Mouse (Mus musculus) liver, postnatal 0 days (tissue): Measurements from ENCODE around the gene Eme2. TPM values are rescaled to one million over a fixed set of nuclear protein-coding genes. Genes with fewer than 3 reads are reported as not detected.

Source experiments
- ATAC-seq: fragments of 200-750 bp; cut with Nextera tagmentation; 2 replicates; pipeline ENCODE4 v1.8.0; 2017; ENCODE audit warnings: mild to moderate bottlenecking, moderate library complexity
- DNase-seq: peaks from one replicate; pipeline ENCODE4 v3.0.0-alpha.2; 2016
- H3K27ac ChIP-seq: fragments of 300-500 bp; sonication (generic); 2 replicates; pipeline ENCODE4 v1.5.1; 2014; ENCODE audit warnings: antibody characterized with exemption, moderate library complexity, mild to moderate bottlenecking, low read depth
- H3K27me3 ChIP-seq: fragments of 300-500 bp; sonication (generic); 2 replicates; pipeline ENCODE4 v1.6.1; 2014; ENCODE audit warnings: low read length, control low read depth, mixed read lengths; ENCODE audit not compliant: insufficient read depth
- H3K36me3 ChIP-seq: fragments of 300-500 bp; sonication (generic); replicated peaks from 2 replicates; pipeline ENCODE4 v1.6.1; 2014; ENCODE audit warnings: mild to moderate bottlenecking, control low read depth, low read length, moderate library complexity, mixed read lengths; ENCODE audit not compliant: insufficient read depth
- H3K4me1 ChIP-seq: fragments of 300-500 bp; sonication (generic); 2 replicates; pipeline ENCODE4 v1.6.1; 2014; ENCODE audit warnings: antibody characterized with exemption, mild to moderate bottlenecking, control low read depth; ENCODE audit not compliant: insufficient read depth
- H3K4me2 ChIP-seq: fragments of 300-500 bp; sonication (generic); 2 replicates; pipeline ENCODE4 v1.6.1; 2014; ENCODE audit warnings: low read depth, mild to moderate bottlenecking, low read length, moderate library complexity, mixed read lengths
- H3K4me3 ChIP-seq: fragments of 300-500 bp; sonication (generic); 2 replicates; pipeline ENCODE4 v1.5.1; 2014; ENCODE audit warnings: low read depth, low read length
- H3K9ac ChIP-seq: fragments of 300-500 bp; sonication (generic); replicated peaks from 2 replicates; pipeline ENCODE4 v1.6.1; 2014; ENCODE audit warnings: mild to moderate bottlenecking, moderate library complexity
- H3K9me3 ChIP-seq: fragments of 300-500 bp; sonication (generic); 2 replicates; pipeline ENCODE4 v1.6.1; 2016; ENCODE audit warnings: mild to moderate bottlenecking, control low read depth, low read length, mixed read lengths
- CTCF ChIP-seq: sonication (generic); IDR thresholded peaks from 2 replicates; pipeline ENCODE4 v1.5.1; 2016; ENCODE audit warnings: antibody characterized with exemption, low read depth
- EP300 ChIP-seq: IDR thresholded peaks from 2 replicates; pipeline ENCODE4 v1.6.1; 2016; ENCODE audit warnings: antibody characterized with exemption, low read depth, mild to moderate bottlenecking
- WGBS: fragments of 180-500 bp; shearing (Covaris S2); extraction: QIAGEN DNeasy Blood & Tissue Kit; methylation state at CpG from one replicate; pipeline ENCODE4 v1.1.7; 2014; ENCODE audit not compliant: insufficient replicate concordance; 5-methylcytosine and 5-hydroxymethylcytosine counted together
- polyA plus RNA-seq: library from polyadenylated mRNA; unstranded; fragments of >200 nt; fragmentation: Nextera tagmentation; extraction: Ambion mirVana; gene quantifications from 2 replicates; pipeline ENCODE4 v1.2.1, GENCODE M21; 2015

Eme2 gene
- polyA plus RNA-seq, 1 experiment from 2014 or later, result 11.3 TPM

DNA sequence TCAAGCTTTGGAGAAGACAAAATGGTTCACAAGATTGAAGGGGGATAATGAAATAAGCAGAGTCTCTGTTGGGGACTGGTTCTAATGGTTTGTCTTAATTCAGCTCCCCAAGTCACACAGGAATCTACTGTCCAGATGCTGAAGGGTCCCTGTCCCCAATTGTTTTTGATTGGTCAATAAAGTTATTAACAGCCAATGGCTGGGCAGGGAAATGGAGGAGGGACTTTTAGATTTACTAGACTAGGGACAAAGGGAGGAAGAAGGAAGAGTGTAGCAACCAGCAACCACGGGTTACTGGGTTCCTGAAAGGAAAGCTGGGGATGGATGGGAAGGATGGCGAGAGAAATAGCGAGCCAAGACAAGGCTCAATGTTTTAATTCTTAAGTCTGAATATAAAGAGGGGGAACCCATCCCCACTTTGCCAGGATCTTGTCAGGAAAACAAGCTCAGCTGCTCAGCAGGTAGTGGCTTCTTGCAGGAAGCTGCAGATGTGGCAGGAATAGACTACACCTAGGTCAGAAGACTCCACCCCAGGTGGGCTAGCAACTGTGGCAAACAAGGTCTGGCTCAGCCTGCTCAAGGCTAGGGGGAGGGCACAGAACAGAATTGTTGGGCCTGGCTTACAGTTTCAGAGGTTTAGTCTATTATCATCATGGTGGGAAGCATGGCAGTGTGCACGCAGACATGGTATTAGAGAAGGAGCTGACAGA, 21.0 kb downstream of the Eme2 start:
- WGBS, result 42% methylated on average over 4 of the region's 4 CpGs
- ATAC-seq, result no peak
- Histone ChIP-seq H3K36me3 (no peaks in the 10 kb centered on the region), H3K4me3 (no peak overlapping the region), H3K4me1 (peaks cover 11% of the 10 kb centered on the region), H3K4me2 (no peak overlapping the region), H3K27me3 (no peaks in the 10 kb centered on the region), H3K9me3 (no peaks in the 10 kb centered on the region), H3K9ac (no peak overlapping the region), H3K27ac (no peak overlapping the region)
- TF ChIP-seq EP300 (no peak), CTCF (no peak)
- no peak for DNase-seq

- H3K4me3 ChIP-seq, result no peak overlapping the region
- peaks cover 27% of the 10 kb centered on the region for H3K36me3 ChIP-seq
- ATAC-seq (no peak), DNase-seq (no peak)
- no peak overlapping the region for H3K9ac ChIP-seq
- H3K27me3 ChIP-seq, result no peaks in the 10 kb centered on the region
- no peak for TF ChIP-seq CTCF
- TF ChIP-seq EP300, result no peak
- H3K4me2 ChIP-seq, result no peak overlapping the region
- H3K27ac ChIP-seq, result no peak overlapping the region
- H3K9me3 ChIP-seq, result no peaks in the 10 kb centered on the region
- H3K4me1 ChIP-seq, result no peaks in the 10 kb centered on the region; the same call in 1 of the 2 replicates
- 92% methylated on average over 10 of the region's 10 CpGs for WGBS
These were observed 27.0 kb downstream of the Eme2 start for GRCm38 (mm10) chr17:24867914-24868313.

GRCm38 (mm10) chr17:24865776-24866175, 29.1 kb downstream of the Eme2 start, which contains the start of gene Igfals:
Gene Igfals, plus strand, starts transcription at chr17:24865997.
- Histone ChIP-seq H3K9ac (no peak within 1 kb of the TSS), H3K27ac (no peak within 1 kb of the TSS), H3K4me2 (no peak within 1 kb of the TSS), H3K4me1 (no peaks in the 10 kb centered on the region; the same call in 1 of the 2 replicates), H3K4me3 (no peak within 1 kb of the TSS), H3K9me3 (no peaks in the 10 kb centered on the region), H3K36me3 (peaks cover 47% of the 10 kb centered on the region), H3K27me3 (no peaks in the 10 kb centered on the region)
- DNase-seq (no peak), ATAC-seq (no peak)
- TF ChIP-seq EP300 (no peak), CTCF (no peak)
- WGBS, result 88% methylated on average over 8 of the region's 8 CpGs

DNA sequence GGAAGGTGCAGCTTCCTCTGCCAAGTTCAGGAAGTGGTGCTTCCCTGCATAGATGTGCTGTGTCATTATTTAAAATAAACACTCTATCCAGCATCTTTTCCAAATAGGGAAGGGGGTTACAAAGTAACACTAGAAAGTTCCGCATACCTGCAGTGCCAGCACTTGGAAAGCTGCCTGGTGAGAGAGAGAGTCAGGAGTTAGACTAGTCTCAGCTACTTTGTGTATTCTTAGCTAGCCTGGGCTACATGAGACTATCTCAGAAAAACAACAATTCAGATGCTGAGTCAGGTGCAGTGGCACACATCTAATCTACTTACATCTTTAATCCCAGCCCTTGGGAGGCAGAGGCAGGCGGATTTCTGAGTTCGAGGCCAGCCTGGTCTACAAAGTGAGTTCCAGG, 33.1 kb downstream of the Eme2 start:
- WGBS, result 89% methylated on average over 3 of the region's 3 CpGs
- Histone ChIP-seq H3K9me3 (no peaks in the 10 kb centered on the region), H3K27me3 (no peaks in the 10 kb centered on the region), H3K27ac (no peak overlapping the region), H3K9ac (no peak overlapping the region), H3K36me3 (peaks cover 72% of the 10 kb centered on the region), H3K4me1 (peaks cover 29% of the 10 kb centered on the region), H3K4me2 (no peak overlapping the region), H3K4me3 (no peak overlapping the region)
- ATAC-seq (no peak), DNase-seq (no peak)
- no peak for TF ChIP-seq CTCF
- TF ChIP-seq EP300, result no peak

DNA sequence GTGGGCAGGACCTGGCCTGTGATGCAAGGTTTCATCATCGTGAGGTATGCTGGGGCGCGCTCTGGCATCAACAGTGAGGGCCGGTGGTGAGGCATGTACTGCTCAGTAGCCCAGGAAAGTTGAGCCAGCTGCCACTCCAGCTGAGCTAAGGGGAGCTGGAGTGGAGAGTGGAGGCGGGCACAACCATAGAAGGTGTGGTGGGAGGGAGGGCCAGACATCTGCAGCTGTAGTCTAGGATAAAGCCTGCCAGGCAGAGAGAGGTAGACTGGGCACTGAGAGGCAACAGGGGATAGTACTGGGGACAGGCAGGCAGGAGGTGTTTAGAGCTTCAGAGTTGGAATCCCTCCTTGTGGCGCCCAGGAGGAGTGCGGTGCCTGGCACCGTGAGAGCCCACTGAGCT, 34.8 kb downstream of the Eme2 start:
- 85% methylated on average over 8 of the region's 8 CpGs for WGBS
- H3K27me3 ChIP-seq, result no peaks in the 10 kb centered on the region
- H3K4me2 ChIP-seq, result peak overlapping the region; percentile 55
- H3K4me3 ChIP-seq, result no peak overlapping the region
- TF ChIP-seq EP300 (no peak), CTCF (peak; percentile 22; the same call in 1 of the 2 replicates)
- H3K27ac ChIP-seq, result peak overlapping the region; percentile 88
- DNase-seq (peak; percentile 61), ATAC-seq (peak; percentile 77)
- H3K9ac ChIP-seq, result peak overlapping the region; percentile 47
- H3K36me3 ChIP-seq, result peaks cover 82% of the 10 kb centered on the region
- no peaks in the 10 kb centered on the region for H3K9me3 ChIP-seq
- peaks cover 29% of the 10 kb centered on the region for H3K4me1 ChIP-seq

GRCm38 (mm10) chr17:24858967-24859366, 35.9 kb downstream of the Eme2 start:
- DNase-seq (peak; percentile 82), ATAC-seq (peak; percentile 93)
- Histone ChIP-seq H3K27ac (peak overlapping the region; percentile 88), H3K4me3 (no peak overlapping the region), H3K9me3 (no peaks in the 10 kb centered on the region), H3K27me3 (no peaks in the 10 kb centered on the region), H3K4me2 (peak overlapping the region; percentile 48), H3K36me3 (peaks cover 78% of the 10 kb centered on the region), H3K4me1 (peaks cover 29% of the 10 kb centered on the region), H3K9ac (no peak overlapping the region)
- WGBS, result 63% methylated on average over 6 of the region's 6 CpGs
- peak; percentile 95 for TF ChIP-seq EP300
- TF ChIP-seq CTCF, result no peak
